Mouse (Mus musculus) liver, embryonic 16.5 days (tissue): ENCODE results near the gene Szrd1. TPM values are rescaled to one million over a fixed set of nuclear protein-coding genes. Genes with fewer than 3 reads are reported as not detected.

ENCODE experiments used
- polyA plus RNA-seq: library from polyadenylated mRNA; unstranded; fragments of >200 nt; fragmentation: Nextera tagmentation; extraction: Ambion mirVana; gene quantifications from 2 replicates; pipeline ENCODE4 v1.2.1, GENCODE M21; 2015

The Szrd1 gene
- polyA plus RNA-seq, 1 experiment from 2014 or later, result 18.1 TPM

Other genes starting within 250 kb of the Szrd1 start
- gene Padi2, start 233.4 kb downstream of the Szrd1 start, polyA plus RNA-seq, result 1.6 and 1.7 TPM in 2 replicates
- 190 and 193 TPM in 2 replicates for gene Sdhb, start 178.6 kb downstream of the Szrd1 start, polyA plus RNA-seq
- 15.7 and 18.3 TPM in 2 replicates for gene Atp13a2, start 152.9 kb downstream of the Szrd1 start, polyA plus RNA-seq
- gene Mfap2, start 129.4 kb downstream of the Szrd1 start, polyA plus RNA-seq, result 15.3 and 20.3 TPM in 2 replicates
- 0.59 and 0.63 TPM in 2 replicates for gene Crocc, start 79.2 kb downstream of the Szrd1 start, polyA plus RNA-seq
- 87.5 and 93.3 TPM in 2 replicates for gene Necap2, start 61.4 kb downstream of the Szrd1 start, polyA plus RNA-seq
- not detected in 2 replicates for gene Spata21, start 51.4 kb downstream of the Szrd1 start, polyA plus RNA-seq
- 16.3 and 18.0 TPM in 2 replicates for gene Fbxo42, start 8.1 kb upstream of the Szrd1 start, polyA plus RNA-seq
- 0.99 and 1.6 TPM in 2 replicates for gene Rsg1, start 74.2 kb upstream of the Szrd1 start, polyA plus RNA-seq
- gene Arhgef19, start 99.7 kb upstream of the Szrd1 start, polyA plus RNA-seq, result 1.1 and 1.3 TPM in 2 replicates
- gene Epha2, start 161.5 kb upstream of the Szrd1 start, polyA plus RNA-seq, result 0.53 and 0.93 TPM in 2 replicates
- gene Fam131c, start 228.4 kb upstream of the Szrd1 start, polyA plus RNA-seq, result not detected in 2 replicates